Mouse (Mus musculus): ENCODE measurements at regions not wholly inside any gene's neighbourhood (a gene's known extent, or its start where the extent isn't known, plus 50 kb on each side); places are given as distances from the start of the nearest gene placed in this dataset.

- TF ChIP-seq POLR2A (IDR thresholded peaks at IDR 0.05; ENCODE audit: low read depth, low read length) (no peak), CTCF (IDR thresholded peaks at IDR 0.05; ENCODE audit: borderline replicate concordance, insufficient read depth, low read length) (no peak)
These were observed 104.1 kb upstream of the Rad23b start for GRCm38 (mm10) chr4:55245789-55246188.
